Mouse (Mus musculus): ENCODE measurements around the gene Cyp26b1. TPM values are rescaled to one million over a fixed set of nuclear protein-coding genes. Genes with fewer than 3 reads are reported as not detected.

The Cyp26b1 gene
- polyA plus RNA-seq, 1 experiment from 2014 or later: 55.5 TPM

GRCm38 (mm10) chr6:84543516-84543915 lies 50.2 kb downstream of the Cyp26b1 start:
- no peaks in the 10 kb centered on the region for H3K4me1 ChIP-seq (replicated peaks)
- WGBS: 43% methylated on average over 5 of the region's 5 CpGs
- no peak for ATAC-seq (ENCODE audit: low FRiP score)

DNA sequence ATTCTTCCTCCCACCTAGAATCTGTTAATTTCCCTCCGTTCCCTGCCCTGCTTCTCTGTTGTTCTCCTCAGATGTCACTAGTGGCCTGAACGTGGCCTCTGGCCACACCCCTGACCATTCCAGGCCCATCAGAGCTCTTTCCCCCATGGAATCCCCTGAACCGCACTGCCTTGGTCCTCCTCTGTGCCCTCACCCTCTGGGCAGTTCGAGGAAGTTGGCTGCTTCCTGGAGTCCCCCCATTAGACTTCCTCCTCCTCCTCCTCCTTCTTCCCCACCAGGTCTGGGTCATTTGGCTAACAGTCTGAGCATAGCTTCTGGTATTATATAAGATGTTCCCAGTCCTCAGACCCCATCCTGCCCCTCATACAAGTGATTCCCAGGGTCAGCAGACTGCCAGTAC lies 53.8 kb downstream of the Cyp26b1 start:
- Histone ChIP-seq H3K9ac (no peak overlapping the region), H3K9me3 (no peaks in the 10 kb centered on the region), H3K36me3 (no peaks in the 10 kb centered on the region), H3K4me1 (replicated peaks) (no peaks in the 10 kb centered on the region), H3K4me2 (no peak overlapping the region), H3K27ac (no peak overlapping the region), H3K27me3 (no peaks in the 10 kb centered on the region), H3K4me3 (no peak overlapping the region)
- 52% methylated on average over 4 of the region's 4 CpGs for WGBS
- ATAC-seq (ENCODE audit: low FRiP score): no peak

More at GRCm38 (mm10) chr6:84543516-84543915, 50.2 kb downstream of the Cyp26b1 start:
- no peak overlapping the region for H3K4me2 ChIP-seq
- no peak overlapping the region for H3K4me3 ChIP-seq
- 0 out of 2 replicates have a peak, but pooled peaks cover under 1% of the 10 kb centered on the region for H3K27me3 ChIP-seq
- H3K27ac ChIP-seq: no peak overlapping the region
- no peaks in the 10 kb centered on the region for H3K9me3 ChIP-seq
- H3K36me3 ChIP-seq: no peaks in the 10 kb centered on the region
- H3K9ac ChIP-seq: no peak overlapping the region

GRCm38 (mm10) chr6:84538681-84539080 lies 55.0 kb downstream of the Cyp26b1 start:
- H3K36me3 ChIP-seq: no peaks in the 10 kb centered on the region
- no peaks in the 10 kb centered on the region for H3K9me3 ChIP-seq
- no peak for ATAC-seq (ENCODE audit: low FRiP score)
- no peaks in the 10 kb centered on the region for H3K4me1 ChIP-seq (replicated peaks)
- H3K27me3 ChIP-seq: no peaks in the 10 kb centered on the region
- no peak overlapping the region for H3K4me2 ChIP-seq
- 74% methylated on average over 3 of the region's 3 CpGs for WGBS
- H3K27ac ChIP-seq: no peak overlapping the region
- H3K4me3 ChIP-seq: no peak overlapping the region
- H3K9ac ChIP-seq: no peak overlapping the region

DNA sequence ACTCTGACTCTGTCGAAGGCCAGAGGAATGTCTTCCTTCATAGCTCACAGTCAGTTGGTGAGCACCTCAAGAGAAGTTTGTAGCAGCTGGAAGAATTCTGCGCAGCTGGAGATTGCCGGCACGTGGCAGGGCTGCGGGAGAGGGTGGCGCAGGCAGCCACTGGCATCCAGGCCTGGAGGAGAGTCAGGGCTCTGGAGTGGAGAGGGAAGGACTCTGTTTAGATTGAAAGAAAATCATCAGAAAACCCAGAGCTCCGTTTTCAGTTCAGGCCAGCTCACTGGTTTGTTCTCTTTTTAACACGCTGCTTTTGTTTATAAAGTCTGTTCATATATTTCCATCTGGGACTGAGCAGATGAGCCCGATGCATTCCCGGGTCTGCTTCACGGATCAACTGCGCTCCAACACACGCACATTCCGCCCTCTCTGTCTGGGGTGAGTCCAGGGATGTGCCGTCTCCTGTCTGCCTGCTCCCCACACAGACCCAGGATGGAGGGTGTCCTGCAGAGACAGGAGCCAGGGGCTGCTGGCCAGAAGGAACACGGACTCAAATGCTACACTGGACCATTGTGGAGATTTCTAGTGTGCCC lies 56.0 kb downstream of the Cyp26b1 start:
- Histone ChIP-seq H3K4me3 (no peak overlapping the region), H3K9ac (no peak overlapping the region), H3K27me3 (no peaks in the 10 kb centered on the region), H3K4me2 (no peak overlapping the region), H3K9me3 (no peaks in the 10 kb centered on the region), H3K4me1 (replicated peaks) (no peaks in the 10 kb centered on the region), H3K36me3 (no peaks in the 10 kb centered on the region), H3K27ac (no peak overlapping the region)
- WGBS: 81% methylated on average over 16 of the region's 16 CpGs
- no peak for ATAC-seq (ENCODE audit: low FRiP score)

- 73% methylated on average over 3 of the region's 3 CpGs for WGBS
- Histone ChIP-seq H3K27me3 (no peaks in the 10 kb centered on the region), H3K9ac (no peak overlapping the region), H3K27ac (no peak overlapping the region), H3K36me3 (no peaks in the 10 kb centered on the region), H3K4me1 (replicated peaks) (no peaks in the 10 kb centered on the region), H3K4me2 (no peak overlapping the region), H3K4me3 (no peak overlapping the region), H3K9me3 (no peaks in the 10 kb centered on the region)
- no peak for ATAC-seq (ENCODE audit: low FRiP score)
Measured at GRCm38 (mm10) chr6:84534944-84535343, 58.8 kb downstream of the Cyp26b1 start.

- Histone ChIP-seq H3K4me3 (no peak overlapping the region), H3K9me3 (no peaks in the 10 kb centered on the region), H3K9ac (no peak overlapping the region), H3K4me1 (replicated peaks) (no peaks in the 10 kb centered on the region), H3K27me3 (no peaks in the 10 kb centered on the region), H3K27ac (no peak overlapping the region), H3K4me2 (no peak overlapping the region), H3K36me3 (no peaks in the 10 kb centered on the region)
- ATAC-seq (ENCODE audit: low FRiP score): no peak
Measured at GRCm38 (mm10) chr6:84529912-84530311, 63.8 kb downstream of the Cyp26b1 start.

DNA sequence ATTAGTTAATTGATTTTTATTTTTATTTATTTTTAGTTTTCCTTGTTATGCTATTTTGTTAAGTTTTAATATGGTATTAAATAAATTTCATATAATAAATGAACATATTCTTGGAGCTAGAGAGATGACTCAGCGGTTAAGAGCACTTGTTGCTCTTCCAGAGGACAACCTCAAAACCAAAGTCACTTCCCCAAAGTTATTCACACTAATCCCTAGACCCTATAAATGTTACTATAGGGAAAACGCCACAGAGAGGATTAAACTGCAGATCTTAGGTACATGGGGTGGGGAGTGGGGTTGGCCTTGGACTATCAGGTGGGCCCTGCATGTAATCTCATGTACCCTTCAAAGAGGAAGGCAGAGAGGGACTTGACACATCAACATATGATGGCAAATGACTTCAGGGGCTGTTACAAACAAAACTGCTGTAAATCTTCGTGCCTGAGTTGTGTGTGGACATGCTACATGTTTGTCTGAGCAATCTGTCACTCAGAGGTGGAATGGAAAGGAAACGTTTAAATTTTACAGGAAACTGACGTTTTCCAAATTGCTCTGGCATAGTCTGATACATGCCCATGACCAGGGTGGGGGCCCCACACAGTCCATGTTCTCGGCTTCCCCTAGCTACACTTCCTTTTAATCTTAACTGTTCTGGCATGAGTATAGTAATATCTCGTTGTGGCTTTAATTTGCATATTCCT lies 68.7 kb downstream of the Cyp26b1 start:
- Histone ChIP-seq H3K27me3 (no peaks in the 10 kb centered on the region), H3K4me2 (no peak overlapping the region), H3K36me3 (no peaks in the 10 kb centered on the region), H3K4me1 (replicated peaks) (no peaks in the 10 kb centered on the region), H3K27ac (no peak overlapping the region), H3K9me3 (no peaks in the 10 kb centered on the region), H3K9ac (no peak overlapping the region), H3K4me3 (no peak overlapping the region)
- ATAC-seq (ENCODE audit: low FRiP score): no peak
- WGBS: 86% methylated on average over 7 of the region's 7 CpGs
